Mouse (Mus musculus) common myeloid progenitor, adult 5-6 weeks (primary cell): ENCODE results near the gene Cntfr. TPM values are rescaled to one million over a fixed set of nuclear protein-coding genes. Genes with fewer than 3 reads are reported as not detected.
A peak's percentile ranks its signal among the peaks of the same experiment; 100 is the strongest.
"Not testable (repeated sequence)": the region's sequence is repeated elsewhere in the genome, so short reads cannot be mapped to it uniquely, and the experiment has no call there.

Experiments used
- ATAC-seq: replicated peaks from 2 replicates; pipeline ENCODE4 v1.8.0; 2016; ENCODE audit warnings: low read depth, mild to moderate bottlenecking, moderate TSS enrichment, inconsistent platforms; ENCODE audit not compliant: poor library complexity, severe bottlenecking
- total RNA-seq: library from RNA; stranded (forward); fragments of 200-1000, 187-1606 nt; gene quantifications from 2 replicates; pipeline ENCODE4 v1.2.3, GENCODE M21; 2017

The Cntfr gene
- total RNA-seq, 1 experiment from 2014 or later, result not detected

GRCm38 (mm10) chr4:41711705-41712375, 15.0 kb upstream of the Cntfr start:
- ATAC-seq, result no peak

GRCm38 (mm10) chr4:41710229-41710628, 13.3 kb upstream of the Cntfr start:
- no peak for ATAC-seq

GRCm38 (mm10) chr4:41708192-41708745, 11.4 kb upstream of the Cntfr start:
- ATAC-seq, result 0 out of 2 replicates have a peak, but pooled peaks have one; percentile 40

GRCm38 (mm10) chr4:41707011-41707535, 10.2 kb upstream of the Cntfr start:
- peak; percentile 88 for ATAC-seq

GRCm38 (mm10) chr4:41705922-41706754, 9.2 kb upstream of the Cntfr start:
- no peak for ATAC-seq

GRCm38 (mm10) chr4:41704651-41705050, 7.8 kb upstream of the Cntfr start:
- no peak for ATAC-seq

GRCm38 (mm10) chr4:41702226-41702625, 5.3 kb upstream of the Cntfr start:
- not testable (repeated sequence) for ATAC-seq

- ATAC-seq, result not testable (repeated sequence)
Measured at GRCm38 (mm10) chr4:41700224-41700623, 3.3 kb upstream of the Cntfr start.

- not testable (repeated sequence) for ATAC-seq
Measured at GRCm38 (mm10) chr4:41699783-41700182, 2.9 kb upstream of the Cntfr start, which contains the start of gene Il11ra1. TSS of gene Il11ra1 (plus strand) at chr4:41699989.

GRCm38 (mm10) chr4:41698421-41699016, 1.6 kb upstream of the Cntfr start:
- not testable (repeated sequence) for ATAC-seq

- ATAC-seq, result not testable (repeated sequence)
Measured at GRCm38 (mm10) chr4:41696452-41696851, 437 bp downstream of the Cntfr start.

GRCm38 (mm10) chr4:41695800-41696199, 1.1 kb downstream of the Cntfr start:
- ATAC-seq, result not testable (repeated sequence)

- ATAC-seq, result not testable (repeated sequence)
Measured at GRCm38 (mm10) chr4:41693511-41693910, 3.4 kb downstream of the Cntfr start.

- ATAC-seq, result not testable (repeated sequence)
Measured at GRCm38 (mm10) chr4:41690014-41690413, 6.9 kb downstream of the Cntfr start.

GRCm38 (mm10) chr4:41688562-41688961, 8.3 kb downstream of the Cntfr start:
- not testable (repeated sequence) for ATAC-seq

- ATAC-seq, result not testable (repeated sequence)
Measured at GRCm38 (mm10) chr4:41685882-41686492, 10.9 kb downstream of the Cntfr start.

- not testable (repeated sequence) for ATAC-seq
Measured at GRCm38 (mm10) chr4:41684931-41685453, 11.9 kb downstream of the Cntfr start.

GRCm38 (mm10) chr4:41684131-41684930, 12.6 kb downstream of the Cntfr start:
- ATAC-seq, result not testable (repeated sequence)

- ATAC-seq, result not testable (repeated sequence)
Measured at GRCm38 (mm10) chr4:41683303-41683702, 13.6 kb downstream of the Cntfr start.
